Mouse (Mus musculus) megakaryocyte, embryonic 14.5 days (primary cell): ENCODE results near the gene Hivep3.

Experiments
- FLI1 ChIP-seq: IDR thresholded peaks from 2 replicates; pipeline ENCODE4 v1.6.1; 2012; ENCODE audit warnings: low read length, inconsistent platforms, mixed read lengths
- GATA1 ChIP-seq: IDR thresholded peaks from 3 replicates; pipeline ENCODE4 v1.6.1; 2012; ENCODE audit warnings: mixed read lengths, low read length, inconsistent platforms, borderline replicate concordance

DNA sequence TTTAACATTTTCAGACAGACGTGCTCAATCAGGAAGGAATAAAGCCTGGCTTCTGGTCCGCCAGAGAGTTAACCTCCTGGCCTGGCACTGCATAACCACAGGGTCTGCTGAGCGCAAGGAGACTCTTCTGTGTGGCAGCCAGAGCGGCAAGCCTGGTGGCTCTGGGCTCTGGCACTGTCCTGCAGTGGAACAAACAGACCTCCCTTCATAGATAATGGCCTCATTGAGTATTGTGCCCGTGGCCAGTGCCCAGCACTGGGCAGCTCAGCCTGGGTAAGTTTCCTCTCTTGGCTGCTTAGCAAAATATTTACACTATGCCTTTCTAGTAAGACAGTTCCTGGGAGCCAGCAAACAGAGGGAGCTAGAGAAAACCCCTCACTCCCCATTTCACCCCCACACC, 340.5 kb downstream of the Hivep3 start:
- TF ChIP-seq GATA1 (no peak), FLI1 (no peak)
